Mouse (Mus musculus): ENCODE measurements around the gene Itgad. TPM values are rescaled to one million over a fixed set of nuclear protein-coding genes. Genes with fewer than 3 reads are reported as not detected.
A peak's percentile ranks its signal among the peaks of the same experiment; 100 is the strongest.

Itgad gene
- polyA plus RNA-seq, 1 experiment = 0.13 TPM

DNA sequence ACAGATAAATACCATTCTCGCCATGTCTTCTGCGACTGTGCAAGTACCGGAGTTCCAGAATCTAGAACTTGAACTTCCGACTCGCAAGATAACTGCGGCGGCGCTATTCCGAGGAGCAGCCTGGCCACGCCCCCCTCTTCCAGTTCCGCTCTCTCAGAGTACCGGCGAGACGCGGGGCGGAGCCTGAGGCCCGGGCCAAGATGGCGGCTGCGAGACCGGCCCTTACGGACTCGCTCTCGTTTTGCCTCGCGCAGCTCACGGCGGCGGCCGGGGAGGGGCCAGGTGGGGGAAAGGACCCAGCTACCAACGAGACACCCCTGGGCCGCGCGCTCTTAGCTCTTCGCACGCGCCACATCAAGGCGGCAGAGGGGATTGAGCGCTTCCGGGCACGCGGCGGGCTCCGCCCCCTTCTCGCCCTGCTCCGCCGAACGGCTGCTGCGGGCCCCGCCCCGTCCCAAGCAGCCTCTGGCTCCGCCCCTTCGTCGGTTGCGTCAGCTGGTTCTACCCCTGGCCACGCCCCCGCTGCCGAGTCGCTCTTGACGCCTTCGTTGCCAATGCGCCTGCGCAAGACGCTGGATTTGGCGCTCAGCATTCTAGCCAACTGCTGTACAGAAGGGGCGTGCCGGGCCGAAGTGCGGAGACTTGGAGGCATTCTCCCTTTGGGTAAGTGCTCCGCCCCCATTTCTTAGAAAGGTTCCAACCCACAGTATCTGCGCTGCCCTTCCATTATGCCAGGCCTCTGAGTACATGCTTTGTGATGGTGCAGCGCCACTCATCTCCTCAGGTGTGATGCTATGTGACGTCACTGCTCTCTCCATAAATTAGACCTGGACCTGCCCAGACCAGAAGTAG lies 84.0 kb downstream of the Itgad start, which contains the start of gene 9130023H24Rik:
9130023H24Rik (minus strand) TSS at position 105 of the 852 bp plus-strand sequence.
- TF ChIP-seq MYOG (IDR thresholded peaks at IDR 0.05; ENCODE audit: control insufficient read depth in 1 of 3, insufficient read depth in 1 of 3, insufficient read length in 2 of 3, low read depth in 2 of 3) = peak in 1 of 3 experiments; percentile 20
- TF ChIP-seq TCF12 (IDR thresholded peaks at IDR 0.05; ENCODE audit: insufficient read depth, poor library complexity, severe bottlenecking) = no peak
- TF ChIP-seq CEBPB (IDR thresholded peaks at IDR 0.05; ENCODE audit: insufficient read depth, poor library complexity, severe bottlenecking) = 0 out of 2 replicates have a peak, but pooled peaks have one; percentile 3
- peak; percentile 65 for TF ChIP-seq SRF (IDR thresholded peaks at IDR 0.05; ENCODE audit: control insufficient read depth, insufficient read length, low read depth)
- peak in 2 of 3 experiments; percentile 7 to 29 for TF ChIP-seq MYOD1 (IDR thresholded peaks at IDR 0.05; ENCODE audit: control insufficient read depth in 1 of 3, insufficient read length in 2 of 3, low read depth in 2 of 3)
- peak; percentile 74 for TF ChIP-seq POLR2A (IDR thresholded peaks at IDR 0.05; ENCODE audit: insufficient read length, low read depth)
- TF ChIP-seq MAX (IDR thresholded peaks at IDR 0.05; ENCODE audit: low read depth) = no peak
- TF ChIP-seq POLR2AphosphoS2 (IDR thresholded peaks at IDR 0.05; ENCODE audit: insufficient read length, low read depth) = peak; percentile 84
- H3K27me3 ChIP-seq (ENCODE audit: control insufficient read depth, insufficient read depth, insufficient read length) = no peaks in the 10 kb centered on the region
- H3K4me3 ChIP-seq = peak within 1 kb of the TSS; percentile 91
- peaks cover 4% of the 10 kb centered on the region for H3K36me3 ChIP-seq (ENCODE audit: control insufficient read depth, insufficient read depth)
- H3K79me2 ChIP-seq (ENCODE audit: control insufficient read depth, insufficient read depth) = no peaks in the 10 kb centered on the region
- peak within 1 kb of the TSS; percentile 99 for H3K4me2 ChIP-seq (ENCODE audit: low read depth)
- peak within 1 kb of the TSS; percentile 77 for H3ac ChIP-seq (ENCODE audit: control insufficient read depth, insufficient read length)

DNA sequence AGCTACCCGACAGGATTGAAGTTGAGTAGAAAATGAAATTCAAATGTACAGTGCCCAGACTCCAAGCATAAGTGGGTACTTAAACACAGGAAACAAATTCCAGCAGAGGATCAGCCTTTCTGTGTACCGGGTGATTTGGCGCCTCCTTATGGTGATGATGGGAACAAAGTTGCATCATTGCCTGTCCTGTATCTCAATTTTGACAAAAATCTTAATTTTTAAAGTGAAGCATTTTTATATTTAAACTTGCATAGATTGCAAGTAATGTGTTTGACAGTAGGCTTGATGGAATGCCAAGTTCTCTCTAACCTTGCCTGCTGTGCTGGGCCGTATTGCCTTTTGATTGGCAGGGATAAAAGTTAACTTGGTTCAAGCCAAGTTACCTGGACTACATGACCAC lies 84.8 kb downstream of the Itgad start:
- Histone ChIP-seq H3K27me3 (ENCODE audit: control insufficient read depth, insufficient read depth, insufficient read length) (no peaks in the 10 kb centered on the region), H3K4me2 (ENCODE audit: low read depth) (peak overlapping the region; percentile 99), H3K36me3 (ENCODE audit: control insufficient read depth, insufficient read depth) (peaks cover 4% of the 10 kb centered on the region), H3K4me3 (peak overlapping the region; percentile 91), H3ac (ENCODE audit: control insufficient read depth, insufficient read length) (no peak overlapping the region), H3K79me2 (ENCODE audit: control insufficient read depth, insufficient read depth) (no peaks in the 10 kb centered on the region)
- TF ChIP-seq USF1 (IDR thresholded peaks at IDR 0.05; ENCODE audit: low read depth) (no peak), REST (IDR thresholded peaks at IDR 0.05; ENCODE audit: insufficient read depth, insufficient read length) (no peak), CEBPB (IDR thresholded peaks at IDR 0.05; ENCODE audit: insufficient read depth, poor library complexity, severe bottlenecking) (peak; percentile 69; the same call in 1 of the 2 replicates), TCF12 (IDR thresholded peaks at IDR 0.05; ENCODE audit: insufficient read depth, poor library complexity, severe bottlenecking) (no peak), TCF3 (IDR thresholded peaks at IDR 0.05; ENCODE audit: insufficient read length, low read depth) (no peak), SRF (IDR thresholded peaks at IDR 0.05; ENCODE audit: control insufficient read depth, insufficient read length, low read depth) (no peak), MYOG (IDR thresholded peaks at IDR 0.05; ENCODE audit: control insufficient read depth in 1 of 3, insufficient read depth in 1 of 3, insufficient read length in 2 of 3, low read depth in 2 of 3) (no peak)

DNA sequence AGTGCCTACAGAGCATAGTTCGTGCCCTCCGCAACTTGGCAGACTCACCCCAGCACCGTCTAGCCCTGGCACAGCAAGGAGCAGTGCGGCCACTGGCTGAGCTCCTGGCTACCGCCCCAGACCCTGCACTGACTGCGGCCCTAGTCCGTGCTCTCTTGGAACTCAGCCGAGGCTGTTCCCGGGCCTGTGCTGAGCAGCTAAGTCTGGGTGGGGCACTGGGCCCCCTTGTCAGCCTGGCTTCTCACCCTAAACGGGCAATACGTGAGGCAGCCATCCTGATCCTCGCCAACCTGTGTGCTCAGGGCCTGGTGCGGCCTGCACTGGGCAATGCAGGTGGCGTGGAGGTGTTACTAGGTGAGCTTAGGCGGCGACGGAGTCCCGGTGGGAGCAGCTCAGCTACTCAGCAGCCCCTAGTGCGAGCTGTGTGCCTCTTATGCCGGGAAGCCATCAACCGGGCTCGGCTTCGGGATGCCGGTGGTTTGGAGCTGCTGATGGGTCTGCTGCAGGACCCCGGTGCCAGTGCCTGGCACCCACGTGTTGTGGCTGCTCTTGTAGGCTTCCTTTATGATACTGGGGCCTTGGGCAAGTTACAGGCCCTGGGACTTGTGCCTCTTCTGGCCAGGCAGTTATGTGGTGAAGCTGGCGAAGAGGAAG lies 86.1 kb downstream of the Itgad start:
- no peak overlapping the region for H3ac ChIP-seq (ENCODE audit: control insufficient read depth, insufficient read length)
- no peaks in the 10 kb centered on the region for H3K79me2 ChIP-seq (ENCODE audit: control insufficient read depth, insufficient read depth)
- H3K4me2 ChIP-seq (ENCODE audit: low read depth) = no peak overlapping the region
- no peaks in the 10 kb centered on the region for H3K27me3 ChIP-seq (ENCODE audit: control insufficient read depth, insufficient read depth, insufficient read length)
- no peak for TF ChIP-seq MYOD1 (IDR thresholded peaks at IDR 0.05; ENCODE audit: control insufficient read depth in 1 of 3, insufficient read length in 2 of 3, low read depth in 2 of 3)
- no peak for TF ChIP-seq POLR2A (IDR thresholded peaks at IDR 0.05; ENCODE audit: insufficient read length, low read depth)
- no peak for TF ChIP-seq TCF12 (IDR thresholded peaks at IDR 0.05; ENCODE audit: insufficient read depth, poor library complexity, severe bottlenecking)
- TF ChIP-seq POLR2AphosphoS2 (IDR thresholded peaks at IDR 0.05; ENCODE audit: insufficient read length, low read depth) = no peak
- TF ChIP-seq E2F4 (IDR thresholded peaks at IDR 0.05; ENCODE audit: insufficient read depth) = no peak
- TF ChIP-seq REST (IDR thresholded peaks at IDR 0.05; ENCODE audit: insufficient read depth, insufficient read length) = no peak
- no peak for TF ChIP-seq TCF3 (IDR thresholded peaks at IDR 0.05; ENCODE audit: insufficient read length, low read depth)
- TF ChIP-seq SRF (IDR thresholded peaks at IDR 0.05; ENCODE audit: control insufficient read depth, insufficient read length, low read depth) = no peak
- no peak for TF ChIP-seq CEBPB (IDR thresholded peaks at IDR 0.05; ENCODE audit: insufficient read depth, poor library complexity, severe bottlenecking)
- TF ChIP-seq USF1 (IDR thresholded peaks at IDR 0.05; ENCODE audit: low read depth) = no peak
- H3K36me3 ChIP-seq (ENCODE audit: control insufficient read depth, insufficient read depth) = peaks cover 4% of the 10 kb centered on the region
- H3K4me3 ChIP-seq = no peak overlapping the region

DNA sequence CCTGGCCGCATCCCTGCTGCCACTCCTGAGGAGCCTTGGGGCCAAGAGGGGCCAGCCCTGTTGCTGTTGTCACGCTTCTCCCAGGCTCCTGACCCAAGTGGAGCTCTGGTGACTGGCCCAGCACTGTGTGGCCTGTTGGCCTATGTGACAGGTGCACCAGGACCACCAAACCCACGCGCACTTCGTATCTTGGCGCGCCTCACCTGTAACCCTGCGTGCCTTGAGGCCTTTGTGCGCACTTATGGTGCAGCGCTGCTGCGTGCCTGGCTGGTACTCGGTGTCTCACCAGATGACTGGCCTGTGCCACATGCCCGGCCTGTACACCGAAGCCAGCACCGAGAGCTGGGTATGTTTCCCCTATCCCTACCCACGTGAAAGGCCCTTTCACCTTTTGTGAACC lies 88.2 kb downstream of the Itgad start:
- peaks cover 4% of the 10 kb centered on the region for H3K36me3 ChIP-seq (ENCODE audit: control insufficient read depth, insufficient read depth)
- peaks cover 3% of the 10 kb centered on the region for H3K79me2 ChIP-seq (ENCODE audit: control insufficient read depth, insufficient read depth)
- no peak overlapping the region for H3K4me3 ChIP-seq
- no peaks in the 10 kb centered on the region for H3K27me3 ChIP-seq (ENCODE audit: control insufficient read depth, insufficient read depth, insufficient read length)
- TF ChIP-seq TCF12 (IDR thresholded peaks at IDR 0.05; ENCODE audit: insufficient read depth, poor library complexity, severe bottlenecking) (no peak), USF1 (IDR thresholded peaks at IDR 0.05; ENCODE audit: low read depth) (no peak), TCF3 (IDR thresholded peaks at IDR 0.05; ENCODE audit: insufficient read length, low read depth) (no peak)
- no peak overlapping the region for H3ac ChIP-seq (ENCODE audit: control insufficient read depth, insufficient read length)
- no peak overlapping the region for H3K4me2 ChIP-seq (ENCODE audit: low read depth)

DNA sequence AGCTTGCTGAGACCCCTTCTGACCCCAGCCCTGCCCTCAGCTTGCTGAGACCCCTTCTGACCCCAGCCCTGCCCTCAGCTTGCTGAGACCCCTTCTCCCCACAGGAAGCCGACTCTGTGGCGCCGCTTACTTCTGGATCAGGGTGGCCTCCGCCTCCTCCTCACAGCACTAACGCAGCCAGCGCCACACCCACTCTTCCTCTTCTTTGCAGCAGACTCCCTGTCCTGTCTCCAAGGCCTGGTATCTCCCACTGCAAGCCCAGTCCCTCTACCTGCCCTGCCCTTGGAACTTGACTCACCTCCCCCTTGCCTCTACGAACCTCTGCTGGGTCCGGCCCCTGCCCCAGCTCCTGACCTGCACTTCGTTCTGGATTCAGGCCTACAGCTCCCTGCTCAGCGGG lies 89.7 kb downstream of the Itgad start:
- H3K79me2 ChIP-seq (ENCODE audit: control insufficient read depth, insufficient read depth) = peaks cover 16% of the 10 kb centered on the region
- H3K4me3 ChIP-seq = no peak overlapping the region
- H3K4me2 ChIP-seq (ENCODE audit: low read depth) = no peak overlapping the region
- H3K27me3 ChIP-seq (ENCODE audit: control insufficient read depth, insufficient read depth, insufficient read length) = no peaks in the 10 kb centered on the region
- TF ChIP-seq E2F4 (IDR thresholded peaks at IDR 0.05; ENCODE audit: insufficient read depth) (no peak), USF1 (IDR thresholded peaks at IDR 0.05; ENCODE audit: low read depth) (no peak)
- H3K36me3 ChIP-seq (ENCODE audit: control insufficient read depth, insufficient read depth) = peaks cover 4% of the 10 kb centered on the region
- no peak overlapping the region for H3ac ChIP-seq (ENCODE audit: control insufficient read depth, insufficient read length)
